Mouse (Mus musculus) megakaryocyte, embryonic 14.5 days (primary cell): ENCODE data around the gene Samd8.

Experiments
- FLI1 ChIP-seq: IDR thresholded peaks from 2 replicates; pipeline ENCODE4 v1.6.1; 2012; ENCODE audit warnings: low read length, inconsistent platforms, mixed read lengths
- GATA1 ChIP-seq: IDR thresholded peaks from 3 replicates; pipeline ENCODE4 v1.6.1; 2012; ENCODE audit warnings: mixed read lengths, low read length, inconsistent platforms, borderline replicate concordance

DNA sequence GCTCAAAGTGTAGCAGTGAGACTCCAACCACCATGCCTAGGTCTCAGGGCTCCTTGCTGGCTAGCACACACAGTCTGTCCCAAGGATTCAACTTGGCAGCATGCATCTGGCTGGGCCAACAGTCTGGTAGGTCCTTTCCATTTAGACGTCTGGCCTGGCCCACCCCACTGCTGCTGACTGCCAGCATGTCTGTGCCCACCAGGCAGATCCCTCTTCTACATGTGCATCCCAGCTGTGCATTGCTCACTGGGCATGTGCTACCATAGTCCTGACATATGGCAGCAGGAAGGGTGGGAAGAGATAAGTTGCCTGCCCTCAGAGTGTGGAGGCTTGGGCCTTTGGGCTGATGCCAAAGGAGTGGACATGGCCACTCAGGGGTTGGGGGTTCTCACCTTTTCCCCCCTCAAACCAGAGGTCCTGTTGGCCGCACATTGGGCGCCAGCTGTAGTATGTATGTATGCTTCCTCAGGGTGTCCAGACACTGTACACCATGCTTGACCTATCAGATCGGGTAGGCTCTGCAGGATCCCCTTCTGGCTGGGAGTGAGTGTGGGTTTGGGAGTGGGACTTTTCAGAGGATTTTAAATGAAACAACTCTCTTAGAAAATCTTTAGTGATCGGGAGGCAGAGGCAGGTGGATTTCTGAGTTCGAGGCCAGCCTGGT lies 52.3 kb downstream of the Samd8 start:
- no peak for TF ChIP-seq GATA1
- no peak for TF ChIP-seq FLI1
